In the genomic region with DNA sequence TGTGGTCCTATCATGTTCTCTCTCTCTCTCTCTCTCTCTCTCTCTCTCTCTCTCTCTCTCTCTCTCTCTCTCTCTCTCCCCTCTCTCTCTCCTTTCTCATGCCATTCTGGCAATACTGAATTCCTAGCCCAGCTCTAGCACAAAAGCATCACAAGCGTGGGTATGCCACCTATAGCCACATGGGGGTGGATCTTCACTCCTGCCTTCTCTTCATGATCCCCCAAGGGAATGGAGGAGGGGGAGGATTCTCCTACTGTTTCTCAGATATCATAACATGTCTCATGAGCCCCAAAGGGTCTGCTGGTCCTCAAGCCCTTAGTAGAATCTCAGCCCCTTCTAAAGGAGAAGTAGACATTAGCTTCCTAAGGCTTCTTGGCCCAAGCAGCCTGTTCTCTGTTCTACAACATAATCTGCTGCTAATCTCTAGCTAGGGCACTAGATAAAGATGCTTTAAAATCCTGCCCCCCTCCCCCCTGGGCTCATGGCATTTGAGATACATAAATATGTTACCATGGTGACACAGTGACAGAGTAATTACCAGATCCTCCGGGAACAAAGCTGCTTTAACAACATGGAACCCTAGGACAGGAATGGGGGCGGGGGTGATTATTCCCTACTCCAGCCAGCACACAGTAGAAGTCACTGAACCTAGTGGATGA, we compare ENCODE assay signal across 13 mouse cellular contexts. TPM values are rescaled to one million over a fixed set of nuclear protein-coding genes. Genes with fewer than 3 reads are reported as not detected.
DNase-seq lines count a peak whose midpoint lies in the region; ATAC-seq and TF ChIP-seq lines count a peak whose summit lies in the region.
"Had no signal": no experiment of that assay in that cellular context is flagged by ENCODE, and none has a peak within 500 bp of the region (broad histone marks: within the 10 kb centered on the region; RNA-seq: fewer than 3 reads in every experiment).

No protein-coding gene starts in this region.

- H3K4me1 ChIP-seq in kidney, postnatal 0 days (replicated peaks; ENCODE audit: insufficient read depth, low read length): no peaks in the 10 kb centered on the region
- peaks cover 9% of the 10 kb centered on the region; the same call in 1 of the 2 replicates for H3K4me1 ChIP-seq in forebrain, embryonic 13.5 days
- H3K4me1 ChIP-seq: stomach, embryonic 15.5 days had no signal

- H3K9me3 ChIP-seq in kidney, postnatal 0 days (replicated peaks; ENCODE audit: low read length): no peaks in the 10 kb centered on the region
- H3K9me3 ChIP-seq in forebrain, embryonic 13.5 days (replicated peaks): no peaks in the 10 kb centered on the region
- H3K9me3 ChIP-seq: G1E; heart, embryonic 10.5 days; liver, embryonic 15.5 days; stomach, embryonic 15.5 days had no signal

- no peak overlapping the region for H3K9ac ChIP-seq in kidney, postnatal 0 days (ENCODE audit: low read depth, low read length)
- H3K9ac ChIP-seq in forebrain, embryonic 13.5 days: no peak overlapping the region
- H3K9ac ChIP-seq: liver, embryonic 15.5 days; stomach, embryonic 15.5 days had no signal

- H3K27me3 ChIP-seq in kidney, postnatal 0 days (ENCODE audit: insufficient read depth, low read length): no peaks in the 10 kb centered on the region
- no peaks in the 10 kb centered on the region for H3K27me3 ChIP-seq in forebrain, embryonic 13.5 days
- H3K27me3 ChIP-seq: stomach, embryonic 15.5 days had no signal

- ATAC-seq in kidney, postnatal 0 days (replicated peaks; ENCODE audit: low FRiP score, low read depth): no peak
- ATAC-seq in forebrain, embryonic 13.5 days: peak; percentile 88

- no peak overlapping the region for H3K27ac ChIP-seq in kidney, postnatal 0 days
- H3K27ac ChIP-seq in forebrain, embryonic 13.5 days: peak overlapping the region; percentile 77
- H3K27ac ChIP-seq: heart, embryonic 10.5 days; liver, embryonic 15.5 days; stomach, embryonic 15.5 days had no signal

- no peaks in the 10 kb centered on the region for H3K36me3 ChIP-seq in kidney, postnatal 0 days (ENCODE audit: insufficient read depth, low read length)
- no peaks in the 10 kb centered on the region for H3K36me3 ChIP-seq in forebrain, embryonic 13.5 days (ENCODE audit: poor library complexity, severe bottlenecking)
- H3K36me3 ChIP-seq: heart, embryonic 10.5 days; liver, embryonic 15.5 days; stomach, embryonic 15.5 days had no signal

- 45% methylated on average over 3 of the region's 3 CpGs for WGBS in kidney, postnatal 0 days
- WGBS in forebrain, embryonic 13.5 days: 30% methylated on average over 3 of the region's 3 CpGs

- no peak for TF ChIP-seq CTCF in kidney, postnatal 0 days (IDR thresholded peaks at IDR 0.05; ENCODE audit: low read depth)

- no peak overlapping the region for H3K4me3 ChIP-seq in kidney, postnatal 0 days (replicated peaks; ENCODE audit: low read depth, low read length)
- no peak overlapping the region for H3K4me3 ChIP-seq in forebrain, embryonic 13.5 days
- H3K4me3 ChIP-seq: heart, embryonic 10.5 days; liver, embryonic 15.5 days; stomach, embryonic 15.5 days had no signal

- peak; percentile 2 for DNase-seq in kidney, postnatal 0 days (ENCODE audit: low spot score)
- no peak for DNase-seq in kidney, postnatal 14 days
- DNase-seq in mesoderm, embryonic 11.5 days (ENCODE audit: low read depth, low spot score): peak; percentile 31
- peak; percentile 52 for DNase-seq in retina, embryonic 14.5 days (ENCODE audit: low spot score)
- DNase-seq in lung, postnatal 10 days: no peak
- DNase-seq in thymus, postnatal 14 days: no peak
- DNase-seq in kidney, adult 18-20 months: no peak
- DNase-seq: kidney, postnatal 36 days had no signal

- H3K4me2 ChIP-seq in kidney, postnatal 0 days (ENCODE audit: low read length): no peak overlapping the region
- no peak overlapping the region for H3K4me2 ChIP-seq in forebrain, embryonic 13.5 days
- H3K4me2 ChIP-seq: liver, embryonic 15.5 days; stomach, embryonic 15.5 days had no signal

RNA-seq across cellular contexts. Expression of a gene that starts 3.2 kb away (rescaled TPM):
- not detected in 2 replicates for polyA plus RNA-seq in kidney, postnatal 0 days (2015; fragmentation: Nextera tagmentation; extraction: Ambion mirVana)
- not detected in 2 replicates for polyA plus RNA-seq in forebrain, embryonic 13.5 days (2015; fragmentation: Nextera tagmentation; extraction: Ambion mirVana)
- polyA plus RNA-seq: heart, embryonic 10.5 days; liver, embryonic 15.5 days; stomach, embryonic 15.5 days had no signal

RNA-seq across cellular contexts. Expression of a gene that starts 47.0 kb away (rescaled TPM):
- 63.8 and 69.9 TPM in 2 replicates for polyA plus RNA-seq in kidney, postnatal 0 days (2015; fragmentation: Nextera tagmentation; extraction: Ambion mirVana)
- polyA plus RNA-seq in forebrain, embryonic 13.5 days (2015; fragmentation: Nextera tagmentation; extraction: Ambion mirVana): 103 and 110 TPM in 2 replicates

RNA-seq across cellular contexts. Expression of a gene that starts 47.0 kb away (rescaled TPM):
- polyA plus RNA-seq in kidney, postnatal 0 days (2015; fragmentation: Nextera tagmentation; extraction: Ambion mirVana): 0.20 TPM in 1 of 2 replicates, not detected in the other
- not detected in 2 replicates for polyA plus RNA-seq in forebrain, embryonic 13.5 days (2015; fragmentation: Nextera tagmentation; extraction: Ambion mirVana)
- polyA plus RNA-seq: G1E; liver, embryonic 15.5 days; stomach, embryonic 15.5 days had no signal

Comparison
In these comparisons a context has a peak if more than half of its experiments do, and no peak if none do; other contexts are left out.
1. DNase-seq: peak in kidney, postnatal 0 days (single experiment), mesoderm, embryonic 11.5 days (single experiment) and retina, embryonic 14.5 days (single experiment); none in kidney, postnatal 14 days (single experiment), lung, postnatal 10 days (single experiment), thymus, postnatal 14 days (single experiment) and kidney, adult 18-20 months (single experiment).